Mouse (Mus musculus) c-Kit-positive CD71-positive TER-119-negative erythroid progenitor cells, embryonic 14.5 days (primary cell): ENCODE measurements at regions not wholly inside any gene's neighbourhood (a gene's known extent, or its start where the extent isn't known, plus 50 kb on each side); places are given as distances from the start of the nearest gene placed in this dataset.

Experiments
- DNase-seq: peaks from one replicate; pipeline ENCODE4 v3.0.0-alpha.2; 2013; ENCODE audit warnings: low read depth

GRCm38 (mm10) chr14:25176206-25176605 is 282.8 kb upstream of the Zmiz1 start:
- no peak for DNase-seq

GRCm38 (mm10) chr14:25180126-25180525 is 278.9 kb upstream of the Zmiz1 start:
- DNase-seq = no peak

GRCm38 (mm10) chr14:25181406-25181805 is 277.6 kb upstream of the Zmiz1 start:
- DNase-seq = no peak

- DNase-seq = no peak
Measured at GRCm38 (mm10) chr14:25184042-25184441, 274.9 kb upstream of the Zmiz1 start.

- no peak for DNase-seq
Measured at GRCm38 (mm10) chr14:25184875-25185274, 274.1 kb upstream of the Zmiz1 start.

- DNase-seq = no peak
Measured at GRCm38 (mm10) chr14:25185556-25185958, 273.4 kb upstream of the Zmiz1 start.

- no peak for DNase-seq
Measured at GRCm38 (mm10) chr14:25185959-25186771, 272.8 kb upstream of the Zmiz1 start.

GRCm38 (mm10) chr14:25187715-25188114 is 271.3 kb upstream of the Zmiz1 start:
- no peak for DNase-seq

GRCm38 (mm10) chr14:25189256-25189655 is 269.7 kb upstream of the Zmiz1 start:
- DNase-seq = no peak

- no peak for DNase-seq
Measured at GRCm38 (mm10) chr14:25190680-25191270, 268.2 kb upstream of the Zmiz1 start.

GRCm38 (mm10) chr14:25196820-25197219 is 262.2 kb upstream of the Zmiz1 start:
- DNase-seq = no peak

GRCm38 (mm10) chr14:25199900-25200299 is 259.1 kb upstream of the Zmiz1 start:
- no peak for DNase-seq

GRCm38 (mm10) chr14:25200656-25201179 is 258.3 kb upstream of the Zmiz1 start:
- DNase-seq = no peak

- no peak for DNase-seq
Measured at GRCm38 (mm10) chr14:25202312-25202711, 256.7 kb upstream of the Zmiz1 start.

- no peak for DNase-seq
Measured at GRCm38 (mm10) chr14:25204091-25204490, 254.9 kb upstream of the Zmiz1 start.

- DNase-seq = no peak
Measured at GRCm38 (mm10) chr14:25206855-25207254, 252.1 kb upstream of the Zmiz1 start.

- no peak for DNase-seq
Measured at GRCm38 (mm10) chr14:25207422-25207821, 251.6 kb upstream of the Zmiz1 start.

GRCm38 (mm10) chr14:25208221-25209056 is 250.5 kb upstream of the Zmiz1 start:
- no peak for DNase-seq

- DNase-seq = no peak
Measured at GRCm38 (mm10) chr14:25213056-25213455, 245.9 kb upstream of the Zmiz1 start.

GRCm38 (mm10) chr14:25223091-25223490 is 235.9 kb upstream of the Zmiz1 start:
- no peak for DNase-seq

GRCm38 (mm10) chr14:25225214-25225613 is 233.8 kb upstream of the Zmiz1 start:
- DNase-seq = no peak

GRCm38 (mm10) chr14:25226155-25226839 is 232.7 kb upstream of the Zmiz1 start:
- no peak for DNase-seq
